Mouse (Mus musculus) c-Kit-positive CD71-negative TER-119-negative erythroid progenitor cells, embryonic 14.5 days (primary cell): ENCODE measurements around the gene Mcts2.
A peak's percentile ranks its signal among the peaks of the same experiment; 100 is the strongest.

ENCODE experiments used
- DNase-seq: peaks from one replicate; pipeline ENCODE4 v3.0.0-alpha.2; 2013; ENCODE audit warnings: low read depth

Gene Mcts2

GRCm38 (mm10) chr2:152726213-152726612 lies 39.4 kb downstream of the Mcts2 start:
- no peak for DNase-seq

- DNase-seq, result no peak
These were observed 40.0 kb downstream of the Mcts2 start for GRCm38 (mm10) chr2:152726751-152727335.

DNA sequence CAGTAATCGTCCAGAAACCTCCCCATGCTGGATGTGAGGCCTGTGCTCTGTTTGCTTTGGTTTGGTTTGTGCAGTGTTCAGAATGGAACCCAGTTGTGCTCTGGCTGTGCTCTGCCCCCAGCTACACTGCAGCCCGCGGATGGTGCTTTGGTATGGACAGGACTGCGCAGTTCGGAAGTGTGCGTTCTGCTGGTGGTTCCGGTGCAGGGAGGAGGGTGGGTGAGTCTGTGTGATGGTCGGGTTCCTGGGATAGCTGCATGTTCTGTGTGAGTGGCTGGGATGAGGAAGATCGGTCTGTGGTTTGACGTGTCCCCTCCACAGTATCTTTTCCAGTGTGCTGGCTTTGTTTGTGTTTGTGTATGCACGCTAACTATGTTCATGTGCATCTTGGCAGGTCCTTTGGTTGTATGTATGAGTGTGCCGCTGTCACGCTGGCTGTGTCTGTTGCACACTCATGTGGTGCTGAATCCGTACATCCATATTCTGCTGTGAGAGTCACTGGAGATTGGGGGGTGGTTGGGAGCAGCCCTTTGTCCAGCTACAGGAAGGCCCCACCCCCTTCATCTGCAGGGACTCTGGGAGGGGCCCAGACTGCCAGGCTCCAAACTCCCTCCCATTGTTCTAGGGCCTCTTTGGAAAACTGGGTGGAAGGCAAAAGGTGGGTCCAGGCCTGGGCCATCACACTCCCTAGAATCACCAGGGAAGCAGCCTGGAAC lies 41.1 kb downstream of the Mcts2 start:
- DNase-seq, result no peak

DNA sequence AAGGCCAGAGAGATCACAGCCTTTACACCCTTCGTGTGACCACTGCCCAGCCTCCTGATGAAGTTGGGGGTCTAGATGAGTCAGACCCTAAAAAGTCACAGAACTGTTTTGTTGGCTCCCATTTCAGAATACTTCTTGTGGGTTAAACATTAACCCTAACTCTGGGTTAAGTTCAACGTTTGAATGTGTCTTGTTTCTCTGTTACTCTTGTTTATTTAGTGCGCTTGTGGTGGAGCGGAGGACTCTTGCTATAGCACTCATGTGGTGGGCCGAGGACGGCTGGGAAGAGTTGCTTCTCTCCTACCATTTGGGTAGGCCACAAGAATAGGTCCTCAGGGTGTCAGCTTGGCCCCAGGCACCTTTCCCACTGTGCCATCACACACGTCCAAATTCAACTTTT lies 41.8 kb downstream of the Mcts2 start:
- DNase-seq, result no peak

DNA sequence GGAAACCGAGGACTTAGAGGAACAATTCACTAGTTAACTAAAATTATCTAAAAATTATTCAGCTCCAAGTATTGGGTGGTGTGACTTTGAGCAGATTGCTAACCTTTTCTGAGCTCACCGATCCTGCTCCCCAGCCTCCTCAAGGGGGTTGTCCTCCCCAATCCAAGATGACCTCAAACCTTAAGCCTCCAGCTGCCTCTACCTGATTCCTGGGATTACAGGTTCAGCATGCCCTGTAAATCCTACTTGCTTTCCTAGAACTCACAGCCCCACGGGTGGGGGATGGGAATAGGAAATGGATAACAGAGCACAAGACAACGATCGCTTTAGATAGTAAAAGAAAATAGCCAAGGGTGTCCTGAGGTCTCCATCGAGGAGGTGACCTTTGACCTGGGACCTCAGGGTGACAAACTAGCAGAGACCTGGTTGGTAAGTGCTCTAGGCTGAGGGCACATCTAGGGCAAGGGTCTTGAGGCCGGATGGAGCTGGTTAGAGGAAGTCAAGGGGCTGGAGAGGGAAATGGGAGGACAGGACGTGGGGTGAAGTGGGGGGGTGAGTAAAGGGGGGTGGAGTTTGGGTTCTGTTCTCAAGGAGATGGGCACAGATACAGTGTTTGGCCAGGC lies 42.3 kb downstream of the Mcts2 start:
- DNase-seq, result no peak

GRCm38 (mm10) chr2:152729636-152730020 lies 42.8 kb downstream of the Mcts2 start:
- no peak for DNase-seq

- DNase-seq, result no peak
These were observed 46.4 kb downstream of the Mcts2 start for GRCm38 (mm10) chr2:152733201-152733600.

DNA sequence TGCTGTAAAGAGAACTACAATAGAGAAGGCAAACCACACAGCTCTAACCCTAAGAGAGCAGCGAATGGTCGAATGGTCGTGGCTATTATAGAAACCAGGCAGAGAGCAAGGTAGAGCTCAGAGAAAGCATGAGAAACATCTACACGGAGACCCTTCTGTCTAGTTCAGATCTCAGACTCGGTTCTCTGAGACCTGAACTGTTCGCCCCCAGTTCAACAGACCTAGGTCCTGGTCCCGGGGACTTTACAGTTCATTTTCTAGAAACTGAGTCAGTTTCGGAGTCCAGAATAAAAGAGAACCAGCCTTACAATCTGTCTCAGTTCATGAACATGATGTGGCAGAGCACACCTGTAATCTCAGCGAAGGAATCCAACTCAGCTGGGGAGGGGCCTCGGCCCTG lies 47.7 kb downstream of the Mcts2 start:
- no peak for DNase-seq

- DNase-seq, result no peak
These were observed 48.1 kb downstream of the Mcts2 start for GRCm38 (mm10) chr2:152734984-152735383.

GRCm38 (mm10) chr2:152736090-152736601 lies 49.3 kb downstream of the Mcts2 start, which contains the start of gene Id1:
Id1 (plus strand) TSS chr2:152736251.
- DNase-seq, result peak; percentile 87

- no peak for DNase-seq
These were observed 49.9 kb downstream of the Mcts2 start for GRCm38 (mm10) chr2:152736748-152737147.
